Mouse (Mus musculus) embryonic facial prominence, embryonic 14.5 days (tissue): ENCODE measurements at regions not wholly inside any gene's neighbourhood (a gene's known extent, or its start where the extent isn't known, plus 50 kb on each side); places are given as distances from the start of the nearest gene placed in this dataset.

Experiments
- ATAC-seq: fragments of 200-750 bp; cut with Nextera tagmentation; 2 replicates; pipeline ENCODE4 v1.8.0; 2017; ENCODE audit warnings: low read depth, moderate number of reproducible peaks, moderate TSS enrichment
- DNase-seq: peaks from one replicate; pipeline ENCODE4 v3.0.0-alpha.2; 2015; ENCODE audit warnings: low spot score
- H3K27ac ChIP-seq: fragments of 300-500 bp; sonication (generic); replicated peaks from 2 replicates; pipeline ENCODE4 v1.5.1; 2014; ENCODE audit warnings: low read depth, mild to moderate bottlenecking, low read length, moderate library complexity
- H3K27me3 ChIP-seq: fragments of 300-500 bp; sonication (generic); replicated peaks from 2 replicates; pipeline ENCODE4 v1.6.1; 2014; ENCODE audit warnings: low read length; ENCODE audit not compliant: control insufficient read depth, insufficient read depth
- H3K36me3 ChIP-seq: fragments of 300-500 bp; sonication (generic); 2 replicates; pipeline ENCODE4 v1.6.1; 2014; ENCODE audit warnings: low read length, mixed read lengths; ENCODE audit not compliant: control insufficient read depth, insufficient read depth
- H3K4me1 ChIP-seq: fragments of 300-500 bp; sonication (generic); 2 replicates; pipeline ENCODE4 v1.6.1; 2014; ENCODE audit warnings: antibody characterized with exemption, low read length; ENCODE audit not compliant: control insufficient read depth, insufficient read depth
- H3K4me2 ChIP-seq: fragments of 300-500 bp; sonication (generic); 2 replicates; pipeline ENCODE4 v1.6.1; 2014; ENCODE audit warnings: low read depth, mild to moderate bottlenecking, low read length, moderate library complexity, mixed read lengths
- H3K4me3 ChIP-seq: fragments of 300-500 bp; sonication (generic); 2 replicates; pipeline ENCODE4 v1.5.1; 2014; ENCODE audit warnings: low read depth, mild to moderate bottlenecking, low read length
- H3K9ac ChIP-seq: fragments of 300-500 bp; sonication (generic); 2 replicates; pipeline ENCODE4 v1.6.1; 2014; ENCODE audit warnings: low read depth, mild to moderate bottlenecking, low read length, moderate library complexity, mixed read lengths
- H3K9me3 ChIP-seq: fragments of 300-500 bp; sonication (generic); 2 replicates; pipeline ENCODE4 v1.6.1; 2016; ENCODE audit warnings: low read length; ENCODE audit not compliant: control insufficient read depth
- WGBS: fragments of 180-500 bp; shearing (Covaris S2); extraction: QIAGEN DNeasy Blood & Tissue Kit; methylation state at CpG from one replicate; pipeline ENCODE4 v1.1.7; 2014; 5-methylcytosine and 5-hydroxymethylcytosine counted together

DNA sequence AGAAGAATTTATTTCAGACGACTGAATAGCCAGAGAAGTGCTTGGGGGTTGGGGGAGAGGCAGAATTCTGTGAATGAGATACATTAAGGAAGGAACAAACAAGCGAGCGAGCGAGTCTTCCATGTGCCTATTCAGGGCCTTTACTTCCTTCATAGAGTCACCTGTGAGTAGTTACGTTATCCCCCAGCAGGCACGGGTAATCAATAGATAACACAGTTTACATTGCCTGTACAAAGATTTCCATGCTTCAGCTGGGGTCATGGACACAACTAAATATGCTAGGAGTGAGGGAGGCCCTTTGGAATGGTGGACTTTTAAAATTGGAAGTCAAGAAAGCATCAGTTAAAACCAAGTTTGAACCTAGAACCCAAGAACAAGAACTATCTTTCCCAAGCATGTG, 275.2 kb downstream of the Prr30 start:
- H3K4me2 ChIP-seq: no peak overlapping the region
- no peak for DNase-seq
- no peak for ATAC-seq
- H3K36me3 ChIP-seq: no peaks in the 10 kb centered on the region
- no peaks in the 10 kb centered on the region for H3K27me3 ChIP-seq
- WGBS: 83% methylated on average over 6 of the region's 6 CpGs
- no peak overlapping the region for H3K9ac ChIP-seq
- no peaks in the 10 kb centered on the region for H3K9me3 ChIP-seq
- H3K4me1 ChIP-seq: no peaks in the 10 kb centered on the region
- no peak overlapping the region for H3K4me3 ChIP-seq
- H3K27ac ChIP-seq: no peak overlapping the region

DNA sequence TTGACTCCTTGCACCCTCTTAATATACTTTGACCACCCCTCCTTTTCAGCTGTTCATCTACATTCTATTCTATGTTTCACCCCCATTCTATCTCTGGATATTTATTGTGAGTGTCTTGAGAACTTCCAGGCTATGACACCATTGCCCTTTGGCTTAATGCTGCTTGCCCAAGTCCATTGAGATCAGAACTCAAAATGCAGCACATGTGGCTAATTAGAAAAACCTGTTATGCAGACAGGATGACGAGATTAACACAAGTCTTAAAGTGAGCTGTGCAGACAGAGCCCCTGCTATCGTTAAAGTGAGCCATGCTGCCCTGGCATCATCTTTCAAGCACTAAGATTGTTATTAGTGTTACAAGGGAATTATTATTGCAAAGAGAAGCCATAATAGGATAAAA, 299.9 kb downstream of the Prr30 start:
- Histone ChIP-seq H3K27ac (no peak overlapping the region), H3K9ac (no peak overlapping the region), H3K9me3 (no peaks in the 10 kb centered on the region), H3K4me1 (no peaks in the 10 kb centered on the region), H3K4me3 (no peak overlapping the region), H3K36me3 (no peaks in the 10 kb centered on the region), H3K27me3 (no peaks in the 10 kb centered on the region), H3K4me2 (no peak overlapping the region)
- WGBS: 10% methylated on average over 2 of the region's 2 CpGs
- DNase-seq (no peak), ATAC-seq (no peak)

DNA sequence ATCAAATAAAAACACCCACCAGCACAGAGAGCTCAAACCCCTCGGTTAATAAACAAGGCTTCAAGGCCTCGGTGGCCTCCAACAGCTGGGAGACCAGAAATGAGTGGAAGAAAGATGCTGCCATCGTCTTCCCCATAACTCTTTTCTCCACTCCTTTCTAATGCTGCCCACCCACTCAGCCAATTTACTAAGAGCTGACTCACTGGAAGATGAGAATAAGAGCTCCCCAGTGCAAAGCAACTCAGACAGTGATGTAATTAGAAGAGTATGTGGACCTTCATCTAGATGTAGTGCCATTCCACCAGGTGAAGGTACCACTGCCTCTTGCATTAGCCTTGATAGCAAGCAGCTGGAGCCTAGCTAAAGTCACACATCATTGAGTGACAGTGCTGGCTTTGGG, 301.1 kb downstream of the Prr30 start:
- DNase-seq: no peak
- Histone ChIP-seq H3K4me3 (no peak overlapping the region), H3K27me3 (no peaks in the 10 kb centered on the region), H3K9me3 (no peaks in the 10 kb centered on the region), H3K4me1 (no peaks in the 10 kb centered on the region), H3K4me2 (no peak overlapping the region), H3K36me3 (no peaks in the 10 kb centered on the region), H3K9ac (no peak overlapping the region), H3K27ac (no peak overlapping the region)
- ATAC-seq: no peak
- 15% methylated on average over 3 of the region's 3 CpGs for WGBS

DNA sequence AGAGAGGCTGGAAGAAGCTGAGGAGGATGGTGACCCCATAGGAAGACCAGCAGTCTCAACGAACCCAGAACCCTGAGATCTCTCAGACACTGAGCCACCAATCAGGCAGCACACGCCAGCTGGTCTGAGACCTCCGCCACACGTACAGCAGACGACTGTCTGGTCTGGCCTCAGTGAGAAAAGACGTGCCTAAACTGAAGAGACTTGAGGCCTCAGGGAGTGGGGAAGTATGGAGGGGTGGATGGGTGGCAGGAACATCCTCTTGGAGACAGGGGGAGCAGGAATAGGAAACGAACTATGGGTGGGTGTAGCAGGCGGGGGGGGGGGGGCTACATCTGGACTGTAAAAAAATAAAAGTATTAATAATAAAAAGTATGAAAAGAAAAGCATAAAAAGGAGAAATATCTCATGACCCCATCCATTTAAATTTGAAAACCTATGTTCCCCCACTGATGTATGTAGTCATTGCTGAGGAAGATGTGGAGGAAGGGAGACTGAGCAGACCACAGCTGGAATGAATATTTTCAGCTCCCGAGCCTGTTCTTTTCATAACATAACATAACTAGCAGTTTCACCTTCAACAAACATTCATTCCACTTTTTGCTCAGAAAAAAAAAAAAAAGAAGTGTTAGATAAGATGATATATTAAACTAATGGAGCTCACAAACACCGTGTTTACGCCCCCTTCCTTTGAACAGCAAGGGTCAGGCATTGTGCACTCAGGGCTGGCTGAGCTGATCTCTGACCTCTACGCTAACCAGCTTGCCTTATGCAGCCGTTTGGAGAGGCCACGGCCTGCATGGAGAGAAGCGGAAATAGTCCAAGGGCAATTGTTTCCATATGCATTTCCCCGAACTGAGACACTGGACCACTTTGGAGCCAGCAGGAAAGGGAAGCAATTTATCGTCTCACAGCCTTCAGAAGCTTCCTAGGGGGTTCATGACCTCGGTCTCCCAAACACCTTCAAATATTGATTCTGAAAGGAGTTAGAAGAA, 310.7 kb downstream of the Prr30 start:
- ATAC-seq (peak; percentile 44; the same call in 1 of the 2 replicates), DNase-seq (peak; percentile 64)
- Histone ChIP-seq H3K4me2 (peak overlapping the region; percentile 34), H3K27ac (peak overlapping the region; percentile 39; the same call in 1 of the 2 replicates), H3K27me3 (no peaks in the 10 kb centered on the region), H3K4me1 (peaks cover 6% of the 10 kb centered on the region), H3K9ac (no peak overlapping the region), H3K9me3 (no peaks in the 10 kb centered on the region), H3K36me3 (no peaks in the 10 kb centered on the region), H3K4me3 (no peak overlapping the region)
- WGBS: 35% methylated on average over 18 of the region's 18 CpGs

DNA sequence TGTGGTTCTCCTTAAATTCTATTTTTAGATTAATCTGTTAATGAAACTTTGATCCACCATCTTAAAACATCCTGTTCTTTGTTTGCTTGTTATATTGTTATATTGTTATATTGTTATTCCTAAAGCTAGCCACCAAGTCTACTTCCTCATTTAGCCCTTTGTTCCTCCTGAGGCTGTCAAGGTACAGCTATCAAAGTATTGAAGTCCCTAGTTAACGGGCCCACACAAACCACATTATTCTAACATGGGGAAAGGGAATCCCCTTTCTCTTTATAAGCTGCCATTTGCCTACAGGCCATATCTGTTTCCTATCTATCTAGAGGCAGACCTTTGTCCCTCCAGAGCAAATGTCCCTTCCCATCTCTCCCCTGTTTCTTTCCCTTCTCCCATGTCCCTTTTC, 317.0 kb downstream of the Prr30 start:
- Histone ChIP-seq H3K4me2 (no peak overlapping the region), H3K9ac (no peak overlapping the region), H3K4me3 (no peak overlapping the region), H3K36me3 (no peaks in the 10 kb centered on the region), H3K27me3 (no peaks in the 10 kb centered on the region), H3K27ac (no peak overlapping the region), H3K4me1 (no peaks in the 10 kb centered on the region), H3K9me3 (no peaks in the 10 kb centered on the region)
- 66% methylated on average over 1 of the region's 1 CpGs for WGBS
- DNase-seq (no peak), ATAC-seq (no peak)

DNA sequence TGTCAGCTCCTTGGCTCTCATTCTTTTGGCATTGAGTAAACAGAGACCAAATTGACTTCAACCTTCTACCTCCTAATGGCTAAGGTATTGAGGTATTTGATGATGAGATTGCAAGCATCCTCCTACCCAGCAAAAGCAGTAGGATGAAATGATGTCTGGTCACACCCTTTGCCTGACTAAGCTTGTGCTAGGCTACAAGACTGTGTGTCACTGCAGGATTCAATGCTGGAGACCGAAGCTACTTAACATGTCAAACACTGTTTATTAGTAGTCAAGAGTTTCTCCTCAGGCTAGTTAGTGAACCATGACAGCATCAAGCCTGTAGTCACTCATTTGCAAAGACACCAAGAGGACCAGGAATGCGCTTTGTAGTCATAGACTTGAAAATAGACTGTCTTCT, 320.0 kb downstream of the Prr30 start:
- Histone ChIP-seq H3K9me3 (no peaks in the 10 kb centered on the region), H3K4me2 (no peak overlapping the region), H3K36me3 (no peaks in the 10 kb centered on the region), H3K27me3 (no peaks in the 10 kb centered on the region), H3K27ac (no peak overlapping the region), H3K4me1 (no peaks in the 10 kb centered on the region), H3K4me3 (no peak overlapping the region), H3K9ac (no peak overlapping the region)
- WGBS: 61% methylated on average over 2 of the region's 2 CpGs
- ATAC-seq (no peak), DNase-seq (no peak)

DNA sequence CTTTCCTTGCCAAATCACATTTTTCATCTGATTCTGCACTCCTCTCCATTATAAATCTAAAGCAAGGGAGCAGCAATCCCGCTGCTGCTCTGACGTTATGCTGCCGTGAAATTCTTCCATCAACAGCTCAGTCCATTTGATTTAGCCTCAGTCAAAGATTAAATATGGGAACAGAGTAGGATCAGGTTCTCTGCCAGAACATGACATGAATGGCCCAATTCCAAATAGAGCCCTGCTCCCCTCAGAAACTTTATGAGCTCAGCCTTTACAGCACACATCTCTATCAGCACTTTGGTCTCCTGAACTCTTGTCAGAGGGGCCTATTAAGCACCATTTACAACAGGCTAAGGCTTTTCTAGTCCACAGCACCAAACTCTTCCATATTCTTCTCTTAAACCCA, 332.3 kb downstream of the Prr30 start:
- DNase-seq: peak; percentile 44
- H3K4me2 ChIP-seq: no peak overlapping the region
- no peaks in the 10 kb centered on the region for H3K27me3 ChIP-seq
- WGBS: 38% methylated on average over 3 of the region's 3 CpGs
- no peaks in the 10 kb centered on the region for H3K4me1 ChIP-seq
- no peaks in the 10 kb centered on the region for H3K36me3 ChIP-seq
- no peak overlapping the region for H3K4me3 ChIP-seq
- ATAC-seq: no peak
- no peak overlapping the region for H3K9ac ChIP-seq
- H3K27ac ChIP-seq: no peak overlapping the region
- no peaks in the 10 kb centered on the region for H3K9me3 ChIP-seq

DNA sequence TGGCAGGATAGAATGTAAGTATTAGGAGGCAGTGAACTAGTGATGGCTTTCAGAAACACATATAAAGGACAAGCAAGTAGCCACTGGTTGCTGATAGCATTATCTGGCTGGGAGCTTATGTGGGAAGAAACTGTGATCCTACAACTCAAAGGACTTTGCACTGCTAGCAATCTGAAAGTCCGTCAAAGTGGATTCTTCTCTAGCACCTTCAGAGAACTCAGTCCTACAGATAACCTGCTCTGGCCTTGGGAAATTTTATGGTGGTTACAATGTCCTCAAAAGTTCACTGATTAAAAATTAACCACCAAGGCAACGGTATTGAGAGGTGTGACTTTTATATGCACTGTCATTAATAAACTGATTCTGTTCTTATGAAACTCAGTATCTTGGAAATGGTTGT, 335.3 kb downstream of the Prr30 start:
- WGBS: 79% methylated on average over 2 of the region's 2 CpGs
- Histone ChIP-seq H3K36me3 (no peaks in the 10 kb centered on the region), H3K4me3 (no peak overlapping the region), H3K9ac (no peak overlapping the region), H3K4me2 (no peak overlapping the region), H3K27ac (no peak overlapping the region), H3K9me3 (no peaks in the 10 kb centered on the region), H3K4me1 (no peaks in the 10 kb centered on the region), H3K27me3 (no peaks in the 10 kb centered on the region)
- ATAC-seq (no peak), DNase-seq (no peak)

DNA sequence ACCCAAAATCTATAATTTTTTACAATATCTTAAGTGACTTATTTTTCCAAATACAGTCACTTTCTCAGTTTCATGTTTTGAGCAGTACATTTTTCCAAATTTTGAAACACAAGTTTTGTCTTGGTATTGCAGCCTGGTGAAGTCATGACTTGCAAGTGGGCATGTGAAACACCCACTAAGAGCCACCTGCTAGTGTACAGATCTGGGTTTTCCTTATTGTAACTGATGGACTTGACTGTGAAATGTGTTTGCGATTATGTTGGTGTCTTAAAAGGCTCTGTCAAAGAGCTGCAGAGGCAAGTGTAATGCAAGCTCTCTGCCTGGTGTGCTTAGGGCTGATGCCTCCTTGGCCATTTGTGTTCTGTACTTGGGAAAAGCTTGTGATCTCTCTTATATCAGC, 336.0 kb downstream of the Prr30 start:
- Histone ChIP-seq H3K27me3 (no peaks in the 10 kb centered on the region), H3K36me3 (no peaks in the 10 kb centered on the region)

More for the DNA sequence above, 336.0 kb downstream of the Prr30 start:
- Histone ChIP-seq H3K4me3 (no peak overlapping the region), H3K4me1 (no peaks in the 10 kb centered on the region), H3K4me2 (no peak overlapping the region), H3K27ac (no peak overlapping the region), H3K9ac (no peak overlapping the region), H3K9me3 (no peaks in the 10 kb centered on the region)
- DNase-seq (no peak), ATAC-seq (no peak)
- WGBS: 72% methylated on average over 1 of the region's 1 CpGs
